Mouse (Mus musculus): ENCODE measurements at regions not wholly inside any gene's neighbourhood (a gene's known extent, or its start where the extent isn't known, plus 50 kb on each side); places are given as distances from the start of the nearest gene placed in this dataset.
"Not testable (repeated sequence)": the region's sequence is repeated elsewhere in the genome, so short reads cannot be mapped to it uniquely, and the experiment has no call there.

- not testable (repeated sequence) for TF ChIP-seq EP300 (optimal IDR thresholded peaks at IDR 0.05); CTCF (IDR thresholded peaks at IDR 0.05; ENCODE audit: low read depth)
These were observed 84.5 kb upstream of the Cpsf6 start for GRCm38 (mm10) chr10:117464331-117464730.
